Mouse (Mus musculus) layer of hippocampus, postnatal 14 days (tissue): ENCODE results near the gene Tcea3. TPM values are rescaled to one million over a fixed set of nuclear protein-coding genes. Genes with fewer than 3 reads are reported as not detected.
A peak's percentile ranks its signal among the peaks of the same experiment; 100 is the strongest.

Experiments used
- DNase-seq, 2 experiments: peaks; one replicate each; pipeline ENCODE4 v3.0.0; 2021 to 2022; ENCODE audit warnings: low spot score in 2 of 2, mixed read lengths in 1 of 2
- long read RNA-seq, 2 experiments: library from polyadenylated mRNA; stranded (forward); transcript quantifications; one replicate each; pipeline ENCODE4 v2.0.0; 2021
- total RNA-seq, 2 experiments: library from RNA; stranded (reverse); gene quantifications; 2 replicates each; pipeline ENCODE4 v1.2.3; 2021

Tcea3 gene
- under 1 TPM; 0.31 to 0.44 TPM for total RNA-seq
- long read RNA-seq, experiment 1, result 0 reads
- long read RNA-seq, experiment 2, partial matches to known transcripts, result 0 of 1 reads
- long read RNA-seq, experiment 2, other reads (novel, unspliced or antisense), result 0 of 1 reads

DNA sequence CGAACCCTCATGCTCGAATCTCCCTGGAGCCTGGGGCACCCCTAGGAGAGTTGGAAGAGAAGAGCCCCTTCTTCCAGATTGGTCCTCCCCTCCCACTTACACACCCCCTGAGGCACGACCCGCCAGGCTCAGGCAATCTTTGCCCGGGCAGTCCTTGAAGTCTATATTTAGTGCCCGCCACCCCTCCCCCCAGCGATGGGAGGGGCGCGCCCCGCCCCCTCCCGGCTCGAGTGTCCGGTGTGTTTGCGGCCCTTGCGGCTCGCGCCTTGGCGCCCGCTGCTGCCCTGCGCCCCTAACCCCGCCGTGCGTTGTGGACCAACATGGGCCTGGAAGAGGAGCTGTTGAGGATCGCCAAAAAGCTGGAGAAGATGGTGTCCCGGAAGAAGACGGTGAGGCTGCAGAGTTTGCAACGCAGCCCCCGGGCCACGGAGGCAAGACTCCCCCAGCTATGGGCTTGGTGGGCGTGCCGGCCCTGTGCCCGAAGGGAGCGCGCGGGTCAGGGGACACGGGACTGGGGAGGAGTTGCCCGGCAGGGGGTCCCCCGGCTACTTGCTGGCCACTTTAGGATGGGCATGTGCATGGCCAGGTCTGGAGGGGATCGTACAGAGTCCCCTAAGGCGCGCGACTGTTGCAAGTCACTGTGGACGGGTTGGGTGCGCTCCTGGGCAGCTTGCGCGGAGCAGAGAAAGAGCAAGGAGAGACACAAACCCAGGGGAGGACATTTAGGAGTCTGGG, at the start of gene Tcea3:
Gene Tcea3 (plus strand): TSS at position 1 of the 735 bp plus-strand sequence.
- DNase-seq, result no peak

GRCm38 (mm10) chr4:136198846-136199245, 48.7 kb upstream of the Tcea3 start:
- no peak for DNase-seq

GRCm38 (mm10) chr4:136199562-136200292, 47.8 kb upstream of the Tcea3 start:
- no peak for DNase-seq

- DNase-seq, result peak; percentile 53 to 67
Measured at GRCm38 (mm10) chr4:136202509-136202908, 45.0 kb upstream of the Tcea3 start.

DNA sequence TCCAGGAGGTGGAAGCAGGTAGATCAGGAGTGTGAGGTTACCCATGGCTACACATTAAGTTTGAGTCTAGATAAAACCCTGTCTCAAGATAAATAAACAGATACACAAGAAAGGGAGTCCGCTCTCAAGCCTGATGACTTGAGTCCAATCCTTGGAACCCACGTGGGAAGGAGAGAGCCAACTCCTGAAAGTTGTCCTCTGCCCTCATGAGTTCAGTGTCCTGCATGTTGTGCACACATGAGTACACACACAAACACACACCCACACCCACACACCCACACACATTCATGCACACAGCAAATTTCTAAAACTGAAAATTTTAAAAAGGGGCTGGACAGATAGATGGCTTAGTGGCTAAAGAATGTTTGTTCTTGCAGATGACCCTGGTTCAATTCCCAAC, 42.8 kb upstream of the Tcea3 start:
- DNase-seq, result no peak

DNA sequence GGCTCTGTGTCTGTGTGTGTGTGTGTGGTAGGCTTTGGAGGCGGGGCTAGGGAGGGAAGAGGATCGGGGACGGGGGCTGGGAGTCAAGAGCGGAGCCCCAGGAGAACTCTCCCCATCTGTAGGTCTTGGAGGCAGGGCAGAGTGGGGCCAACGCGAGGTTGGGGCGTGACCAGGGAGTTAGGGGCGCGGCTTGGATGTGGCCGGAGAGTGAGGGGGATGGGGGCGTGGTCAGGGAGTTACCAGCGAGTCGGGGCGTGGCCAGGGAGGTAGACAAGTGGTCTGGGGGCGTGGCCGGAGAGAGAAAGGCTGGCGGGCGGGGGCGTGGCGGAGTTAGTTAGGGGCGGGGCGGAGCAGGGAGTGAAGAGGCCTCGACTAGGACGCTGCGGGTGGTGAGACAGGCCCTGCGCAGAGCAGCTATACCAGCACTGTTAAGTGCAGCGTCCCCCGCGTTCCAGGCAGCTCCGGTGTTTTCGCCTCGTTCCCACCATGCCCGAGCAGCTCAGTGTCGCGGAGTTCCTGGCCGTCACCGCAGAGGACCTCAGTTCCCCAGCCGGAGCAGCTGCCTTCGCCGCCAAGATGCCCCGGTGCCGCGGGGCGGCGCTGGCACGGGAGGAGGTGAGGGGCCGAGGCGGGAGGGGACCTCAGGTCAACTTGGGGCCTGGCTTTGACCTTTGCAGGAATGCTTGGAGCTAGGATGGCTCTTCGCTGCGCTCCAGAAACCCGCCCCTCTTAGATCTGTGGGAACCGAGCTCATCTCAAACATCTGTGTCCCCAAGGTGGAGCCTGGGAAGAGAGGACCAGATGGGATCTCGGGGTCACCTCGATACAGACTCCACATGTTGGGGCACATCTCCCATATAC, 41.3 kb upstream of the Tcea3 start, which contains the start of gene Asap3:
Gene Asap3 (plus strand): TSS at position 333 of the 861 bp plus-strand sequence.
- peak; percentile 79 to 93 for DNase-seq

DNA sequence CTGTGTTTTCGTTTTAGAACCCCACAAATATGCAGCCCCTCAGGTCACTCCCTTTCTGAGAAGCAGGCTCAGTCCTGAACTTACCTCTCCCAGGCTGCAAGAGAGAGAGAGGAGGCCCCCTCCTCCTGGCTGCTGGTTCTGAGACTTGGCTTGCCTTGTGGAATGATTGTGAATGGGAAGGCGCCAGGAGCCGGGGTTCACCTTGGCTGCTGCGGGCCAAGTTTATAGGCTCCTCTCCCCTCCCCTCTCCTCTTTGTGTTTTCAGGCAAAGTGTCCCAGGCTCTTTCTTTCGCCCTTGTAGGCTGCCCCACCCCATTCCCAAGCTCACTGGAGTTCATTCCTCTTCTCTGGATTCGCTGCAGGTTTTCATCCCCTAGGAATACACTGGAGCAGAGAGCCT, 40.6 kb upstream of the Tcea3 start:
- DNase-seq, result no peak

GRCm38 (mm10) chr4:136210931-136211330, 36.6 kb upstream of the Tcea3 start:
- no peak for DNase-seq

DNA sequence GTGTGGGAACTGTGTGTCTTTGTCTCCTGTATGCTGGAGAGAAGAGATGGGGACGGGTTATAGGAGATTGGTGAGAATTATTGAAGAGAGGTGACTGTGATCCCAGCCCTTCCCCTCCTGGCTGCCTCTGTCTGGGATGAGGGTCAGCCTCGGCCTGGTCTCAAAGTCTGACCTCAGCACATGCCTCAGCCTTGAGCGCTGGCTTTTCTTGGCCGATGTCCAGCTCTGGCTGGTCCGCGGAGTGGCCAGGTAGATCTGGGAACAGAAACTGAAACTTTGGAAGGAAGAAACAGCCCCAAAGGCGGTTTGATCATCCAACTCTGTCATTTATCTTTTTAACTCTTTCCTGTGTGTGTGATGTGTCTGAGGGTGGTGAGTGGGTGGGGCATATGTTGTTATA, 33.9 kb upstream of the Tcea3 start:
- DNase-seq, result no peak

DNA sequence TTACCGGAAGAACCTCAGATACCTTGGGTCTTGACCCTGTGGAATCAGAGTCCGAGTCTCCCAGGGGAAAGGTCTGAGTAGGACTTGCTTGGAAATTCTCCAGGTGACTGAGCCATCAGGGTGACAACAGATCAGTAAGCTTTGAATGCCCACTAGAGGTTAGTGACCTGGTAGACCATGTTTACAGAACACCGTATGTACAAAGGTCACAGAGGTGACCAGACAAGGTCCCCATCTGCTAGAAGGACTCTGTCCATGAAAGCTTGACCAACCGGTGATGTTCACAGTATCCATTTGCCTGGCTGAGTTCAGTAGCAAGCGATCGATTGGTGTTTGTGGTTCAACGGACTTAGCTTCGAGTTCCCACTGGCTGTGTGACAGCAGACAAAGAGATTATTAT, 32.7 kb upstream of the Tcea3 start:
- no peak for DNase-seq

DNA sequence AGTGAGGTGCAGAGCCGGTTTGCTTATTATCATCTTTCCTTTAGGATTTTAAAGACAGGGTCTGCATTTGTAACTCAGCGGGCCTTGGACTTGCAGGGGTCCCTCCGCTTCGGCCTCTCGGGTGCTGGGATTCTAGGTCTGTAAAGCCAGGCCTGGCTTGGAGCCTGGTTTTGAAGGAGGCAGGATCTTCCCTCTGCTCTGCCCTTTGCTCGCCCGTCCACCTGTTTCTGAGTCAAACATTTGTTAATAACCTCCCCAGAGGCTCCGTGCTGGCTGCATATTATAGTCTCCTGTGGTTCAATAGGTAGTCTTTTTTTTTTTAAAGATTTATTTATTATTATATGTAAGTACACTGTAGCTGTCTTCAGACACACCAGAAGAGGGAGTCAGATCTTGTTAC, 32.0 kb upstream of the Tcea3 start:
- no peak for DNase-seq

GRCm38 (mm10) chr4:136217063-136217462, 30.5 kb upstream of the Tcea3 start:
- DNase-seq, result no peak

DNA sequence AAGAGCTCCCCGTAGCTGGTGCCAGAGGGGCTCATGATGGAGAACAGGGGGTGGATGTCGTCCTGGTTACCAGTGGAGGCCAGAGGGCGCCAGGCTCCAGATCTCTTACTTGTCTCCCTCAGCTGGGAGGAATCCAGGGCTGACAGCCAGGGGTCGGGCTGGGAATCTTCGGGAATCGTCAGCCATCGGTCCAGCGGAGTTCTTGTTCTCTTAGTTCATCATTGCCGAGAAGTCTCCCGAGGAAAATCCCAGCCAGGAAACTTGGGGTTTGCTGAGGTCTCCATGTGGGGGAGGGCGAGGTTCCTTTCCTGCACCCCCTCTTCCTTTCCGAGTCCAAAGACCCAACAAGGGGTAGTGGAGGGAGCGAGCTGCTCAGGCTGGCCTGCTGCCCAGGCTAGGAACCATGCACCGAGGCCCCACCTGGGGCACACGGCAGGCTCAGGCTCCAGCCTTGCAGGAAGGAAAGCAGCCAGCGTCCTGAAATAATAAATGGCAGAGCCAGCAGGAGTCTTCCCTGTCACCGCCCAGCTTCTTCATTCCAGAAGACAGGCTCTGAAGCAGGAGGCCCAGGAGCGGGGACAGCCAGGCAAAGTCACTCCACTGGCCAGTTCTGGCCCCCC, 28.8 kb upstream of the Tcea3 start:
- peak in 1 of 2 experiments; percentile 50 for DNase-seq

DNA sequence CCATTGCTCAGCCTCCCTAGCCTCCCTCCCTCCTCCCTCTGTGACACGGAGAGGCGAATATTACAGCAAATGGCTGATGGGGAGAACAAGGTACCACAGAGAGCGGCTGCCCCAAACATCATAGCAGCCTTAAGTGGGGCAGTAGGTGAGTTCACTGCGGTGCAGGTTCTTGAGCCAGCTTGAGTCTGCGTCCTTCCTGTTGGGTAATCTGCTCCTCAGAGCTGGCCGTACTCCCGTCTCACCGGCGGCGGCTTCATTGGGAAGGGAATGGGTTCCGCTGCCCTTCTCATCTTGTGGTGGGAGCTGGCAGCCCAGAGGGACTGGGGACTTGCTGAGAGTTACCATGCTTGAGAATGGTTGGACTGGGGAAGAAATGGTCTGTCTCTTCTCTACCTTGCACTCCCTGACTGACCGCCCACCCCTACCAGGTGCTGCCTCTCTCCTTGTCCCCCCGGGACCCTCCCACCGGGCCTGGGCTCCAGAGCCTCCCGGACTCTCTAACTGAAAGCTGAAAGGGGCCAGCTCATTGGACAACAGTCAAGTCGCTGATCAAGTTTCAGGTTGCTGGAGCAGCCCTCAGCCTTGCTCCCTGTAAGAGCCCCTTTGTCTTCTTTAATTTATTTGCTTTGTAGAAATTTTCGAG, 27.3 kb upstream of the Tcea3 start:
- DNase-seq, result no peak

GRCm38 (mm10) chr4:136223549-136224239, 23.8 kb upstream of the Tcea3 start:
- DNase-seq, result peak; percentile 57 to 58

DNA sequence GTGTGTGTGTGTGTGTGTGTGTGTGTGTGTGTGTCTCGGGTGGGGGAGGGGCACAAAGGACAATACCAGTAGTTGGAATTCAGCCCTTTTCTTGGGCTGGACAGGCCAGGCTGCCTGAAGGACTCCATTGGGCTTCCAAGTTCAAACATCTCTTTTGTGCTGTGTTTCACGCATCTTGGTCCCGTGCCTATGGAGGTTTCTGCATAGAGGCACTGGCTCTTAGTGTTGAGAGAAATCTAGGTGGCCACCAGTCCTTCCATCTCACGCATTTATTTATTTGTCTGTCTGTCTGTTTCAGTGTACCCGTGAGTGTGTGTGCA, 23.3 kb upstream of the Tcea3 start:
- no peak for DNase-seq

DNA sequence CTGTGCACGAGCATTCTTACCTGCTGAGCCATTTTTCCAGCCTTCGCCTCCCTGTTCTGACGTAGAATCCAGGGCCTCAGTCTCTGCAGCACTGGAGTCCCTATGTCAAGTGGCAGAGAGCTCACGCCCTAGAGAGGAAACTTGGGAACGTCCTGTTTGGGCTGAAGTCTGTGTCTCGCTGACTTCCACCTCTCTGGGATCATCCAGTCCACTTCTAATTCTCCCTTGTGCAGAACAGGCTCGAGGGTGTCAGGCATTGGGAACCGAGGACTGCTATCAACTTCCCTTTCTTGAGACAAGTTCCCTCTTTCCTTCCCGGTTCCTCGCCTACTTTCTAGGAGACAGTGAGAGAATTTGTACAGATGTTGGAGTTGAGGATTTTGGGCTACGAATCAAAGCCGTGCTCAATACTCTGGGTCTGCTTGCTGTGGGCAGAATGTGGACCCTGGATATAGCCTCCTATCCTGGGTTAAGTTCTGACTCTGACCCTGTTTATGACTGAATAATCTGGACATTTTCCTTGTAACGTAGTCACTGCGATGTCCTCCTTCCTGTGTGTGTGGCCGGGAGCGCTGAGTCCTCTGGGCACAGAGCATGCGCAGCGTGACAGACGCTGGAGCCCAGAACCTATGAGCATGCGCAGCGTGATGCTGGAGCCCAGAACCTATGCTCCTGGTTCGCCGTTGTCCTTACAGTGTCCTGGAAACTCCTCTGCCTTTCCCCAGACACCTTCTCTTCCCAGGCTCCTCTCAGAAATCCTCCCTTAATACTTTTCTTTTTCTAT, 22.7 kb upstream of the Tcea3 start:
- no peak for DNase-seq

GRCm38 (mm10) chr4:136227408-136227807, 20.1 kb upstream of the Tcea3 start:
- no peak for DNase-seq

DNA sequence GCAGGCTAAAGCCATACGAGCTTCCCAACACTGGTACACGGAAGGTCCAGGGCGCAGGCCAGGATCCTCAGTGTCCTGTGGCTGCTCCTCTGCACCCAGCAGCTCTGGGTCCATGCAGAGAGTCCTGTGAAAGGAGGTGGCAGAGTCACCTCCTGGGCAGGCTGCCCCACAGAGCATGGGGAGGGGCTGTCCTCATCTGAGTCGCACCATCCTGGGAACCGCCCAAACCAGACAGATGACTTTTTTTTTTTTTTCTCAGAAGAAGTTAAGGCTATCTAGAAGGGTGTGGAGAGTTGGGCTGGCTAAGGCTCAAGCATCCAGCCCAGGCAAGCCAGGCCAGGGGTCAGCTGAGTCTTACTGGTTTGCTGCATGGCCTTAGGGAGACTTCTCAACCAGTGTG, 18.9 kb upstream of the Tcea3 start:
- no peak for DNase-seq
